Mouse (Mus musculus) megakaryocyte, embryonic 14.5 days (primary cell): ENCODE measurements at regions not wholly inside any gene's neighbourhood (a gene's known extent, or its start where the extent isn't known, plus 50 kb on each side); places are given as distances from the start of the nearest gene placed in this dataset.

Experiments
- FLI1 ChIP-seq: IDR thresholded peaks from 2 replicates; pipeline ENCODE4 v1.6.1; 2012; ENCODE audit warnings: low read length, inconsistent platforms, mixed read lengths
- GATA1 ChIP-seq: IDR thresholded peaks from 3 replicates; pipeline ENCODE4 v1.6.1; 2012; ENCODE audit warnings: mixed read lengths, low read length, inconsistent platforms, borderline replicate concordance

GRCm38 (mm10) chr13:111055817-111056216 lies 199.0 kb upstream of the Actbl2 start:
- TF ChIP-seq GATA1 (no peak), FLI1 (no peak)
